Mouse (Mus musculus) neutrophil, adult 59 days (primary cell): ENCODE data around the gene Mto1. TPM values are rescaled to one million over a fixed set of nuclear protein-coding genes. Genes with fewer than 3 reads are reported as not detected.

ENCODE experiments used
- total RNA-seq, 2 experiments: library from RNA; stranded (reverse); gene quantifications; 1 replicate in 1 of 2; 2 replicates in 1 of 2; pipeline ENCODE4 v1.2.4; 2023

The Mto1 gene
- total RNA-seq, result 10 to 100 TPM; 14.4 to 15.7 TPM

DNA sequence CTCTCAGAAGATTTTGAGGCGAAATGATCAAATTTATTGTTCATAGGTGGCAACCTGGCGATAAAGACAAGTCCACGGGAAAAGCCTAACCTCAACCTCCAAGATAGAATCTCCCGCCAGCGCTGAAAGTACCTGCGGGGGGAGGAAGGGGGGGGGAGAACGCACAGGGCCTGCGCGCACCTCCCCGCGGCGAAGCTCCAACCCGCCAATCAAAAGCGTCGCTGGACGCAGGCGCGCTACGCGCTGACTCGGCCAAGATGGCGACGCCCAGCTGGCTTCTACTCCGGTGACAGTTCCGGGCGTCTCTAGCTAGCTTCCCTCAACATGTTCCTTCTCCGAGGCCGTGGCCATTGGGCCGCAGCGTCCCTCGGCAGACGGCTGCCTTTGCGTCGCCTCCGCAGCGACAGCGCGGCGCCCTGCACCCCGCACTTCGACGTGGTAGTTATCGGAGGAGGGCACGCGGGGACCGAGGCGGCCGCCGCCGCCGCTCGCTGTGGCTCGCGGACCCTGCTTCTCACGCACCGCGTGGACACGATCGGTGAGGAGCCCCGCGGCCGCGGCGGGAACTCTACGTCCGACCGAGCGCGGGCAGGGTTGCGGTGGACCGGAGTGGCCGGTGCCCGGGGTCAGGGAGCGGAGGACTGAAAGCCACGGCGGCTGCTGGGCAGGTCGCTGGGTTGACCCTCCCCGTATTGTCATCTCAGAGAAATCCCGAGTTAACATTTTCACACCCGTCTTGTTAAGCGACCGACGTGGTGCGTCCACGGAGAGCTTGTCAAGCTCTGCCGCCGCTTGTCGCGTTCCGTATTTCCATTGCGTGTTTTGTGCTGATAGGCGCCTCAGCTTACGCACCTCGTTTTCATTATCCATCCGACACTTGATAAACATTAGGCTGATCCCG lies at the start of gene Mto1, which contains the start of gene Gm17324:
Mto1 (plus strand) TSS at position 236 of the 901 bp plus-strand sequence.
Gm17324 (minus strand) TSS at position 814 of the 901 bp plus-strand sequence.

GRCm38 (mm10) chr9:78442579-78443392 lies 5.2 kb upstream of the Mto1 start, which contains the start of gene Cgas:
Gene Cgas, minus strand, starts transcription at chr9:78443237.

DNA sequence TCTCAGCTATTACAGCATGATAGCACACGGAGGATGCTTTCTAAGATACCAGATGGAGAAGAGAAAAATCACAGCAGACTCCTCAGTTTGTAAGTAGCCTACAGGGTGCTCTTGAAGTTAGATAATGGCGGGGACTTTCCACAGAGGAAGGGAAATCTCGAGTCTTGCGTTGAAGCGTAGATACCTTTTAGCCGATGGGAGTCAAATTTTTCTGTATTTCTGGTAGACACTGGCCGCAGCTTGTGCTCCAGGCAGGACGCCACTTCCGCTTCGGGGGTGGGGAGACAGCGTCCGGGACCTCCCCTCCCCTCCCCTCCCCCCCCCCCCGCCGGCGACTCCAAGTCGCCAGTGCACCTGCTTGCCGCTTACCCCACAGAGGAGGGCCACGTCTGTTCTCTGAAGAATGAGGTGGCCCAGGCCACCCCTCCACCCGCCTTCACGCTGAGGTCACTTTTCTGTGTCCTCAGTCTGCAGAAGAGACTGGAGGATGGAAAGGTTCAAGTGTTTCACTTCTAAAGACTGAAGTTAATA lies 40.9 kb downstream of the Mto1 start, which contains the start of gene Eef1a1:
Eef1a1 (minus strand) TSS at position 262 of the 531 bp plus-strand sequence.

Other genes with a start within 250 kb of the Mto1 start
- gene Gsta1, start 217.6 kb upstream of the Mto1 start, total RNA-seq, result not detected
- gene Gm3776, start 191.1 kb upstream of the Mto1 start, total RNA-seq, result not detected
- not detected for gene Gm10639, start 158.3 kb upstream of the Mto1 start, total RNA-seq
- gene Omt2a, start 133.4 kb upstream of the Mto1 start, total RNA-seq, result not detected
- gene Omt2b, start 120.6 kb upstream of the Mto1 start, total RNA-seq, result not detected
- gene Gsta2, start 92.4 kb upstream of the Mto1 start, total RNA-seq, result not detected
- gene Dppa5a, start 80.0 kb upstream of the Mto1 start, total RNA-seq, result not detected
- gene Ooep, start 69.5 kb upstream of the Mto1 start, total RNA-seq, result not detected
- not detected for gene Ddx43, start 52.4 kb upstream of the Mto1 start, total RNA-seq
- gene Cgas, start 5.0 kb upstream of the Mto1 start, total RNA-seq, result 1 to 10 TPM; 7.0 to 9.3 TPM
- not detected for gene Gm17324, start 578 bp downstream of the Mto1 start, total RNA-seq
- 1,000 to 10,000 TPM; 3,050 to 3,467 TPM for gene Eef1a1, start 40.9 kb downstream of the Mto1 start, total RNA-seq
- gene Slc17a5, start 139.8 kb downstream of the Mto1 start, total RNA-seq, result 1 to 10 TPM; 4.4 to 5.3 TPM
- gene Cd109, start 167.3 kb downstream of the Mto1 start, total RNA-seq, result under 1 TPM; 0.31 to 0.86 TPM